Mouse (Mus musculus): ENCODE results near the gene Prune2.
"Not testable (repeated sequence)": the region's sequence is repeated elsewhere in the genome, so short reads cannot be mapped to it uniquely, and the experiment has no call there.

Gene Prune2

DNA sequence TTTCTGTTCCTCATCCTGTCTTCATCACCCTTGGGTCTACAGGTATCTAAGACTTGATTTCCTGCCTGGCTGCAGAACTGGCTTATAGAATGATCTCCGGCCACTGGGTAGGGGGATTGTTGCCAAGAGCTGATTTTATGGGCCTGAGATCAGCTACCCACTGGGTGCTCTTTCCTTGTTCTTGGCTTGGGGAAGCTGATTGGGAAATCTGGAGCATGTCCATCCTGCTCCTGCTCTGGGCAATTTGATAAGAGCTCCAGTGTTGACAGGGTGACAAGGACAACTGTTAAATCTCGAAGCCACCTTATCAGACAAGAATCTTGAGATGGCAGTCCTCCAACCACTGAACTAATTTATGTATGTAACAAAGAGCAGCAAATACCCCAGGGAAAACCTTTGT is 203.8 kb downstream of the Prune2 start:
- H3K4me1 ChIP-seq (replicated peaks; ENCODE audit: low read depth, low read length): peaks cover 23% of the 10 kb centered on the region
- peaks cover 17% of the 10 kb centered on the region for H3K36me3 ChIP-seq (ENCODE audit: insufficient read depth, low read length)
- no peaks in the 10 kb centered on the region for H3K27me3 ChIP-seq (ENCODE audit: insufficient read depth, low read length)
- H3K4me3 ChIP-seq (replicated peaks; ENCODE audit: low read length): no peak overlapping the region
- TF ChIP-seq NANOG (IDR thresholded peaks at IDR 0.05; ENCODE audit: borderline replicate concordance, low read length) (no peak), POU5F1 (IDR thresholded peaks at IDR 0.05; ENCODE audit: borderline replicate concordance, low read length) (no peak), CTCF (conservative IDR thresholded peaks at IDR 0.05; ENCODE audit: low read length) (no peak)
- H3K9me3 ChIP-seq (ENCODE audit: low read length): no peaks in the 10 kb centered on the region

DNA sequence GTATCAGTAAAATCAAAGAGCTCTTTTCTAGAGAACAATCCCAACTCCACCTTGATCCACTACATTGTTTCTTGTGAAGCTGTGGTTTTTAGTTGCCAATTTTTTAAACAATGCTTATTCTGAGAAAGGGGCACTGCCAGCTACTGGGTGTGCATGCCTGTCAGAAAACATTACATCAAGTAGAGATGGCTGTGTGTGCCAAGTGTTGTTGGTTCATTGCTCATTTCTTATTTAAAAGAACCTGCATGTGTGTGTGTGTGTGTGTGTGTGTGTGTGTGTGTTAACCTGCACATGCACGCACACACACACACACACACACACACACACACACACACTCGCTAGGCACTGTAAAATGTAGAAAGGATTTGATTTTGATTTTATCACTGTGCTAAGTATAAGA is 204.3 kb downstream of the Prune2 start:
- Histone ChIP-seq H3K4me1 (replicated peaks; ENCODE audit: low read depth, low read length) (peaks cover 20% of the 10 kb centered on the region), H3K4me3 (replicated peaks; ENCODE audit: low read length) (no peak overlapping the region), H3K9me3 (ENCODE audit: low read length) (no peaks in the 10 kb centered on the region), H3K27me3 (ENCODE audit: insufficient read depth, low read length) (no peaks in the 10 kb centered on the region), H3K36me3 (ENCODE audit: insufficient read depth, low read length) (peaks cover 15% of the 10 kb centered on the region)
- no peak for TF ChIP-seq POU5F1 (IDR thresholded peaks at IDR 0.05; ENCODE audit: borderline replicate concordance, low read length)
- no peak for TF ChIP-seq NANOG (IDR thresholded peaks at IDR 0.05; ENCODE audit: borderline replicate concordance, low read length)
- TF ChIP-seq CTCF (conservative IDR thresholded peaks at IDR 0.05; ENCODE audit: low read length): no peak

DNA sequence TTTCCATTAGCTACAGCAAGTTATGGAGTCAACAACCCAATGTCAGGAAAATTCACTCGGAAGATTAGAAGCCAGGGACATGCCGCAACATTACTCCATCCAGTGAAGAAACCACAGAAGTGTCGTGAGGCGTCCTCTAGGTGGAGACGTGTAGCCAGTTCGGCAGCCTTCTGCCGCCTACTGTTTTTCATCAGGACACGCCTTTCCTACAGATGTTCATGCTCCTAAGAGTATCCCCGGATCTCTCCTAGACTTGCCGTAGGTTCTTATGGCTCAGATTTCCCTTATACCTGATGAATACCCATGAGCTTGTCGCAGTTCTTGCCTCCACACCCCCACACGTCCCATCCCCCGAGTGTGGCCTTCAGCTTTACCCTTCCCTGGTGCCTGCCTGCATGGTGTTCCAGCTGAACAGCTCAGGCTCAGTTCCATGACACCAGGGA is 207.6 kb downstream of the Prune2 start:
- Histone ChIP-seq H3K4me3 (replicated peaks; ENCODE audit: low read length) (no peak overlapping the region), H3K9me3 (ENCODE audit: low read length) (no peaks in the 10 kb centered on the region), H3K4me1 (replicated peaks; ENCODE audit: low read depth, low read length) (peaks cover 17% of the 10 kb centered on the region), H3K27me3 (ENCODE audit: insufficient read depth, low read length) (no peaks in the 10 kb centered on the region), H3K36me3 (ENCODE audit: insufficient read depth, low read length) (peaks cover 22% of the 10 kb centered on the region)
- TF ChIP-seq CTCF (conservative IDR thresholded peaks at IDR 0.05; ENCODE audit: low read length): no peak
- no peak for TF ChIP-seq NANOG (IDR thresholded peaks at IDR 0.05; ENCODE audit: borderline replicate concordance, low read length)
- TF ChIP-seq POU5F1 (IDR thresholded peaks at IDR 0.05; ENCODE audit: borderline replicate concordance, low read length): no peak

DNA sequence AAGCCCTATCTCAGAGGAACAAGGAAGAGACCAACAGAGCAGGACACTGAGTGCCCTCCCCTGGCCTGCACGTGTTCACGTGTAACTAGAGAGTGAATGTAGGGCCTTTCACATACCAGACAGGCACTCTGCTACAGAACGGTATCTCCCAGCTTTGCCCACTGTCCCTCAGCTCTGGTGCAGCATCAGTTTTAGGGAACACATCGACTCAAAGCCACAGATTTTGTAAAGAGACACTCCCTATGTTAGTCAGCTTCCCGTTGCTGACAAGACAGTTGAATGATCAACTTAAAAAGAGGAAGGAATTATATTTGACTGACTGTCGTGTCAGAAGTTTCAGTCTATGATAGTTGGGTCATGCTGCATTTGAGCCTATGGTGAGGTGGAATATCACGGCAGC is 210.4 kb downstream of the Prune2 start:
- Histone ChIP-seq H3K36me3 (ENCODE audit: insufficient read depth, low read length) (peaks cover 30% of the 10 kb centered on the region), H3K4me3 (replicated peaks; ENCODE audit: low read length) (no peak overlapping the region), H3K9me3 (ENCODE audit: low read length) (no peaks in the 10 kb centered on the region), H3K27me3 (ENCODE audit: insufficient read depth, low read length) (no peaks in the 10 kb centered on the region), H3K4me1 (replicated peaks; ENCODE audit: low read depth, low read length) (peaks cover 17% of the 10 kb centered on the region)
- no peak for TF ChIP-seq NANOG (IDR thresholded peaks at IDR 0.05; ENCODE audit: borderline replicate concordance, low read length)
- TF ChIP-seq POU5F1 (IDR thresholded peaks at IDR 0.05; ENCODE audit: borderline replicate concordance, low read length): no peak
- TF ChIP-seq CTCF (conservative IDR thresholded peaks at IDR 0.05; ENCODE audit: low read length): no peak

- Histone ChIP-seq H3K4me1 (replicated peaks; ENCODE audit: low read depth, low read length) (peaks cover 26% of the 10 kb centered on the region), H3K4me3 (replicated peaks; ENCODE audit: low read length) (no peak overlapping the region), H3K27me3 (ENCODE audit: insufficient read depth, low read length) (no peaks in the 10 kb centered on the region), H3K9me3 (ENCODE audit: low read length) (no peaks in the 10 kb centered on the region), H3K36me3 (ENCODE audit: insufficient read depth, low read length) (peaks cover 40% of the 10 kb centered on the region)
- TF ChIP-seq NANOG (IDR thresholded peaks at IDR 0.05; ENCODE audit: borderline replicate concordance, low read length): no peak
- TF ChIP-seq POU5F1 (IDR thresholded peaks at IDR 0.05; ENCODE audit: borderline replicate concordance, low read length): no peak
- no peak for TF ChIP-seq CTCF (conservative IDR thresholded peaks at IDR 0.05; ENCODE audit: low read length)
These were observed 212.3 kb downstream of the Prune2 start for GRCm38 (mm10) chr19:17168186-17168585.

DNA sequence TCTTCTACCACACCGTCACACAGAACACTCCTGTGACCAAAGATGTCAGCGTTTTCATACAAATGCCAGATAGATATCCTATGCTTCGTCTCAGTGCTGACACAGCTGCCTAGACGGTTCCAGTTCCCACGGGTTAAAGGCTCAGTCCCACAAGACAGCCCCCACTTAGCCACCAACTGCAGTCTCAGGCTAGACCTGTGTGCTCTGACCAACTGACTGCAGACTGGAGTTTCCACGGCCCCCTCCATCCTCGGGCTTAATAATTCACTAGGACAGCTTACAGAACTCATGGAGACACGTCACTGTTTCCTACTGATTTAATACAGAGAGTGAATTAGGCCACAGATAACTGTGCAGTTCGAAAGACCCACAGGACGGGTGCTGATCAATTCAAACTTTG is 213.8 kb downstream of the Prune2 start:
- Histone ChIP-seq H3K4me3 (replicated peaks; ENCODE audit: low read length) (no peak overlapping the region), H3K27me3 (ENCODE audit: insufficient read depth, low read length) (no peaks in the 10 kb centered on the region), H3K4me1 (replicated peaks; ENCODE audit: low read depth, low read length) (peaks cover 21% of the 10 kb centered on the region), H3K9me3 (ENCODE audit: low read length) (no peaks in the 10 kb centered on the region), H3K36me3 (ENCODE audit: insufficient read depth, low read length) (peaks cover 40% of the 10 kb centered on the region)
- TF ChIP-seq NANOG (IDR thresholded peaks at IDR 0.05; ENCODE audit: borderline replicate concordance, low read length) (no peak), POU5F1 (IDR thresholded peaks at IDR 0.05; ENCODE audit: borderline replicate concordance, low read length) (no peak), CTCF (conservative IDR thresholded peaks at IDR 0.05; ENCODE audit: low read length) (no peak)

DNA sequence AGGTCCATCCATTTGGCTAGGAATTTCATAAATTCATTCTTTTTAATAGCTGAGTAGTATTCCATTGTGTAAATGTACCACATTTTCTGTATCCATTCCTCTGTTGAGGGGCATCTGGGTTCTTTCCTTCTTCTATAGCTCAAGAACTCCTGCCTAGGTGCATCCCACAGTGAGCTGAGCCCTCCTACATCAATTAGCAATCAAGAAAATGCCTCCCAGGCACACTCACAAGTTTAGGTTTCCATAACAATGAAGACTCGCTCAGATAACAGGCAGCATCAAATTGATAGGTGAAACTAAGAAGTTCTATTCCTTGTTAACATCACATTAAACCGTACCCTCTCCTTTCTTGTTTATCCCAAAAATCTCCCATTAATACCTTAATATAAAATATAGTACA is 218.6 kb downstream of the Prune2 start:
- Histone ChIP-seq H3K36me3 (ENCODE audit: insufficient read depth, low read length) (peaks cover 42% of the 10 kb centered on the region), H3K4me1 (replicated peaks; ENCODE audit: low read depth, low read length) (peaks cover 38% of the 10 kb centered on the region)
- 0 out of 2 replicates have a peak, but pooled peaks have one; percentile 7 for TF ChIP-seq NANOG (IDR thresholded peaks at IDR 0.05; ENCODE audit: borderline replicate concordance, low read length)
- H3K27me3 ChIP-seq (ENCODE audit: insufficient read depth, low read length); H3K9me3 ChIP-seq (ENCODE audit: low read length); H3K4me3 ChIP-seq (replicated peaks; ENCODE audit: low read length): not testable (repeated sequence)

- H3K4me1 ChIP-seq (replicated peaks; ENCODE audit: low read depth, low read length): peaks cover 47% of the 10 kb centered on the region
- no peak for TF ChIP-seq NANOG (IDR thresholded peaks at IDR 0.05; ENCODE audit: borderline replicate concordance, low read length)
- TF ChIP-seq POU5F1 (IDR thresholded peaks at IDR 0.05; ENCODE audit: borderline replicate concordance, low read length): no peak
- TF ChIP-seq CTCF (conservative IDR thresholded peaks at IDR 0.05; ENCODE audit: low read length): no peak
These were observed 224.6 kb downstream of the Prune2 start for GRCm38 (mm10) chr19:17180506-17180905.

DNA sequence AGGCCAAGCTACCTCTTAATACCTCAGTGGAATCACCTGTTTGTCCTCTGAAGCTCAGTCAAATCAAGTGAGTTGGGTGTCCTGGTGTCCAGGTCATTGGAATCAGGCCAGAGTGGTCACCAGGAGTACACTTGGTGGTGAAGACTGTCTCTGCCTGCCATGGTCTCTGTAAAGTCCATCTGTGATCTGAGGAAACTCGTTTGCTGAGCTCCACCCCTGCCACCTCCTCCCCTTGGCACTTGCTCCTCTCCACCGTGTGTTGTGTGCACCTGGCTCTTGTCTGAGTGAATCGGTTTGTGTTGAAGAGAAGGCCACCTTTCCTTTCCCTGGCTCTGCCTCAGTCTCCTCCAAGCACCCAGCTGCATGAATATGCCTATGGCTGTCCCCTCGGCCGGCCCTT is 238.8 kb downstream of the Prune2 start:
- Histone ChIP-seq H3K27me3 (ENCODE audit: insufficient read depth, low read length) (no peaks in the 10 kb centered on the region), H3K36me3 (ENCODE audit: insufficient read depth, low read length) (peaks cover 65% of the 10 kb centered on the region)
- no peak for TF ChIP-seq CTCF (conservative IDR thresholded peaks at IDR 0.05; ENCODE audit: low read length)
- TF ChIP-seq NANOG (IDR thresholded peaks at IDR 0.05; ENCODE audit: borderline replicate concordance, low read length): no peak
- TF ChIP-seq POU5F1 (IDR thresholded peaks at IDR 0.05; ENCODE audit: borderline replicate concordance, low read length): no peak

More at GRCm38 (mm10) chr19:17180506-17180905, 224.6 kb downstream of the Prune2 start:
- Histone ChIP-seq H3K36me3 (ENCODE audit: insufficient read depth, low read length) (peaks cover 52% of the 10 kb centered on the region), H3K9me3 (ENCODE audit: low read length) (peaks cover 6% of the 10 kb centered on the region; the same call in 1 of the 2 replicates), H3K4me3 (replicated peaks; ENCODE audit: low read length) (no peak overlapping the region), H3K27me3 (ENCODE audit: insufficient read depth, low read length) (no peaks in the 10 kb centered on the region)

More for the DNA sequence above, 238.8 kb downstream of the Prune2 start:
- Histone ChIP-seq H3K4me1 (replicated peaks; ENCODE audit: low read depth, low read length) (no peaks in the 10 kb centered on the region; the same call in 1 of the 2 replicates), H3K4me3 (replicated peaks; ENCODE audit: low read length) (no peak overlapping the region), H3K9me3 (ENCODE audit: low read length) (no peaks in the 10 kb centered on the region)
